Mouse (Mus musculus) forebrain, postnatal 0 days (tissue): ENCODE results near the gene Resp18. TPM values are rescaled to one million over a fixed set of nuclear protein-coding genes. Genes with fewer than 3 reads are reported as not detected.
"Not testable (repeated sequence)": the region's sequence is repeated elsewhere in the genome, so short reads cannot be mapped to it uniquely, and the experiment has no call there.

Experiments used
- ATAC-seq: fragments of 200-750 bp; cut with Nextera tagmentation; 2 replicates; pipeline ENCODE4 v1.8.0; 2017; ENCODE audit warnings: mild to moderate bottlenecking, moderate library complexity
- DNase-seq: peaks from one replicate; pipeline ENCODE4 v3.0.0-alpha.2; 2015
- H3K27ac ChIP-seq: fragments of 300-500 bp; sonication (generic); 2 replicates; pipeline ENCODE4 v1.5.1; 2014; ENCODE audit warnings: low read depth, mild to moderate bottlenecking, antibody characterized with exemption, low read length, moderate library complexity, mixed read lengths
- H3K27me3 ChIP-seq: fragments of 300-500 bp; sonication (generic); 2 replicates; pipeline ENCODE4 v1.6.1; 2014; ENCODE audit warnings: mild to moderate bottlenecking, low read length, mixed read lengths; ENCODE audit not compliant: insufficient read depth
- H3K36me3 ChIP-seq: fragments of 300-500 bp; sonication (generic); 2 replicates; pipeline ENCODE4 v1.6.1; 2014; ENCODE audit warnings: mild to moderate bottlenecking, moderate library complexity; ENCODE audit not compliant: insufficient read depth
- H3K4me1 ChIP-seq: fragments of 300-500 bp; sonication (generic); 2 replicates; pipeline ENCODE4 v1.6.1; 2014; ENCODE audit warnings: antibody characterized with exemption; ENCODE audit not compliant: insufficient read depth
- H3K4me2 ChIP-seq: fragments of 300-500 bp; sonication (generic); 2 replicates; pipeline ENCODE4 v1.6.1; 2014; ENCODE audit warnings: low read depth, mild to moderate bottlenecking, moderate library complexity
- H3K4me3 ChIP-seq: fragments of 300-500 bp; sonication (generic); 2 replicates; pipeline ENCODE4 v1.5.1; 2014; ENCODE audit warnings: low read depth, low read length, mixed read lengths
- H3K9ac ChIP-seq: fragments of 300-500 bp; sonication (generic); 2 replicates; pipeline ENCODE4 v1.6.1; 2014; ENCODE audit warnings: mild to moderate bottlenecking
- H3K9me3 ChIP-seq: fragments of 300-500 bp; sonication (generic); 2 replicates; pipeline ENCODE4 v1.6.1; 2016; ENCODE audit warnings: low read length
- CTCF ChIP-seq: sonication (generic); IDR thresholded peaks from 2 replicates; pipeline ENCODE4 v1.5.1; 2016; ENCODE audit warnings: antibody characterized with exemption, control low read depth, low read depth
- WGBS: fragments of 180-500 bp; shearing (Covaris S2); extraction: QIAGEN DNeasy Blood & Tissue Kit; methylation state at CpG from one replicate; pipeline ENCODE4 v1.1.7; 2014; 5-methylcytosine and 5-hydroxymethylcytosine counted together
- polyA plus RNA-seq: library from polyadenylated mRNA; unstranded; fragments of >200 nt; fragmentation: Nextera tagmentation; extraction: Ambion mirVana; gene quantifications from 2 replicates; pipeline ENCODE4 v1.2.1, GENCODE M21; 2015
- total RNA-seq: library from RNA; depleted of rRNA; stranded (reverse); fragments of >200 nt; gene quantifications from 2 replicates; pipeline ENCODE4 v1.2.3, GENCODE M21; 2014

Resp18 gene
- total and polyA plus RNA-seq, 2 experiments from 2014 or later = 170 to 186 TPM

DNA sequence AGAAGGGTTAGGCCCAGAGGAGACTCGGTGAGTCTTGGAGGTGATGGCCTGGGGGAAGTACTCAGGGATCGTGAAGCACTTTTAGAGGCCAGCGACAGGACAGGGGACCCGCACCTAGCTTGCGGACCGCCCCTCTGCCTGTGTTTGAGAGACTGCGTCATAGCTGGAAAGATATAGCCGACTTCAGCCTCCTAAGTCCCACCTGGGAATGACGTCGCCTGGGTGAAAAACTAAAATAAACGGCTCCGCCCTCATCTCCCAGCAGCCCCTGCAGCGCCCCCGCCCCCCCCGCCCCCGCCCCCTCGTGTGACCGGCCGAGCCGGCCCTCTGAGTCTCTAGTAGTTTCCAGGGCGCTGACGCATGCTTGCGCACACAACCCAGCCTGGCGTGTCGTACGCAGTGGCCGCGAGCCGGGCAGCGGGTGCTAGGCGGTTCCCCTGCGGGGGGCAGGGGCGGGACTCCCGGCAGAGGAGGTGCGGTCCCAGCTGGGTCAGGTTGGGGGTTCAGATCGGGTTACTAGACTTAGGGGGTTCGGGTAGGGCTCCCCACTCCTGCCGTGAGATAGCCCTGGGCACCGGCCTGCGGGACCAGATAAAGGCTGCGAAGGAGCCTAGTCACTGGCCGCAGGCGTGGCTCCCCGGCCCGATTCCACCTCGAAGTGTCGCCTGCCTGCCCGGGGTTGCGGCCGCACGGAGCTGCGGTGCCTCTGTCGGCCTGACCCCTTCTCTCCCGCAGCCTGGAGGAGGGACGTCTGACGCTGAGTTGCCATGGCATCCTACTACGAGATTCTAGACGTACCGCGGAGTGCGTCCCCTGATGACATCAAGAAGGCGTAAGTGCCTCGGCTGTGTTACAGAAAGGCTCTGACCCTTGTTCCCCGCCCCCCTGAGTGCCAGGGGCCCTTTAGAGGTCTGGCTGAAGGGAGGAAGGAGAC, 41.8 kb downstream of the Resp18 start, which contains the start of gene Dnajb2:
Gene Dnajb2, plus strand, starts transcription at position 290 of the 934 bp plus-strand sequence.
- Histone ChIP-seq H3K36me3 (peaks cover 10% of the 10 kb centered on the region; the same call in 1 of the 2 replicates), H3K27ac (peak within 1 kb of the TSS; percentile 85), H3K9ac (peak within 1 kb of the TSS; percentile 80), H3K4me2 (peak within 1 kb of the TSS; percentile 84), H3K4me3 (peak within 1 kb of the TSS; percentile 69), H3K9me3 (no peaks in the 10 kb centered on the region), H3K4me1 (0 out of 2 replicates have a peak, but pooled peaks cover 9% of the 10 kb centered on the region), H3K27me3 (no peaks in the 10 kb centered on the region)
- WGBS = 5% methylated on average over 64 of the region's 64 CpGs
- 0 out of 2 replicates have a peak, but pooled peaks have one; percentile 2 for TF ChIP-seq CTCF
- ATAC-seq (peak; percentile 92), DNase-seq (peak; percentile 83)

DNA sequence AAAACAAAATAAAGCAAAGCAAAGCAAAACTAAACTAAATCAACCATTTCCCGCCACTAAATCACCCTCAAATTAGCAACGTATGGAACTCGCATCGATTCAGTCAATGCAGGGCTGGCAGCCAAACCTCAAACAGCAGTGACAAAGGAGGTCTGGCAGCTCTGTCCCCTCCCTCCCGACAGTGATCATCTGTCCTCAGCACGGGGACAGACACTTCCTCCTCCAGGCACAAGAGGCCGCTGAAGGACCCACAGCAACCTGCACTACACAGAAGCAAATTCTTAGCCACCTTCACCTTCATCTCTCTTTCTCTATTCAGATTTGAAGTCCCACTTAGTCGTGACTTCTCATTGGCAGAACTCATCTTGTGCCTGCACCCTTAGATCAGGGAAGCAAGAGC, 43.6 kb downstream of the Resp18 start:
- H3K4me1 ChIP-seq = 0 out of 2 replicates have a peak, but pooled peaks cover 9% of the 10 kb centered on the region
- H3K27ac ChIP-seq = no peak overlapping the region
- peak; percentile 74 for TF ChIP-seq CTCF
- ATAC-seq (peak; percentile 67), DNase-seq (peak; percentile 78)
- H3K9ac ChIP-seq = no peak overlapping the region
- 0 out of 2 replicates have a peak, but pooled peaks cover 2% of the 10 kb centered on the region for H3K36me3 ChIP-seq
- 2% methylated on average over 8 of the region's 8 CpGs for WGBS
- H3K4me2 ChIP-seq = peak overlapping the region; percentile 6; the same call in 1 of the 2 replicates
- no peaks in the 10 kb centered on the region for H3K9me3 ChIP-seq
- H3K4me3 ChIP-seq = no peak overlapping the region
- no peaks in the 10 kb centered on the region for H3K27me3 ChIP-seq

DNA sequence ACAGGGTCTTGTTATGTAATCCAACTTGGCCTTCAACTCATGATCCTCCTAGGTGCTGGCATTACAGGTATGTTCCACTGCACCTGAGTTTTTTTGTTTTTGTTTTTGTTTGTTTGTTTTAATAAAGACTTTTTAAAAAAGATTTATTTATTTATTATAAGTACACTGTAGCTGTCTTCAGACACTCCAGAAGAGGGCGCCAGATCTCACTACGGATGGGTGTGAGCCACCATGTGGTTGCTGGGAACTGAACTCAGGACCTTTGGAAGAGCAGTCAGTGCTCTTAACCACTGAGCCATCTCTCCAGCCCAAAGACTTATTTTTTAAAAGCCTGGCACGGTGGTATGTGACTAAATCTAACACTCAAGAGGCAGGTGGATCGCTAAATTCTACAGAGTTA, 45.7 kb downstream of the Resp18 start:
- not testable (repeated sequence) for DNase-seq, H3K36me3 ChIP-seq, H3K4me2 ChIP-seq, H3K9me3 ChIP-seq, H3K9ac ChIP-seq, H3K4me1 ChIP-seq, ATAC-seq, H3K4me3 ChIP-seq, H3K27ac ChIP-seq, H3K27me3 ChIP-seq
- WGBS = 68% methylated on average over 4 of the region's 4 CpGs

DNA sequence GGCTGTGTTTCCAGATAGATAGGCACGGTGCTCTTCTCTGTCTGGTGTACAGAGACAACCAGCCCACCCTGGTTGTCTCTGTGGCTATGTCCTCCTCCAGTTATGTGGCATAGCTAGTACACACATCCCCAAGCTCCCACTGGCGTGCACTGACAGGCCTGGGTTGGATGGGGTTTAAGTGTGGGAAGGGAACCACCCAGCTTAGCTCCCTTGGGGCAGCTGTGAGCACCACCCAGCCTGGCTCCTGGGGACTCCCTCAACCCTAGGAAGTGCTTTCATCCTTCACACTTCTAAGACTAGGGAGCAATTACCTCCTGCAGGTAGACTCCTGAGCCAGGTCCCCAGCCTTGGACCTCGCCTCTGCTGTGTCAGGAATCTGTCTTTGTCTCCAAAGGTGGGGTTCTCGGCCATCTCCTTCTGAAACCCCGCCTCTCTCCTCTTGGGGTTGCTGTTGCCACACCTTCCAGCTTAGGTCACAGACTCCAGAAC, 46.5 kb downstream of the Resp18 start, which contains the start of gene A630095N17Rik:
Gene A630095N17Rik, minus strand, starts transcription at position 439 of the 489 bp plus-strand sequence.
- no peaks in the 10 kb centered on the region for H3K27me3 ChIP-seq
- H3K36me3 ChIP-seq = no peaks in the 10 kb centered on the region
- H3K4me1 ChIP-seq = no peaks in the 10 kb centered on the region
- no peaks in the 10 kb centered on the region for H3K9me3 ChIP-seq
- H3K4me3 ChIP-seq = no peak within 1 kb of the TSS
- H3K27ac ChIP-seq = no peak within 1 kb of the TSS
- no peak within 1 kb of the TSS for H3K9ac ChIP-seq
- 74% methylated on average over 5 of the region's 5 CpGs for WGBS
- H3K4me2 ChIP-seq = no peak within 1 kb of the TSS
- DNase-seq (no peak), ATAC-seq (no peak)
- TF ChIP-seq CTCF = no peak

DNA sequence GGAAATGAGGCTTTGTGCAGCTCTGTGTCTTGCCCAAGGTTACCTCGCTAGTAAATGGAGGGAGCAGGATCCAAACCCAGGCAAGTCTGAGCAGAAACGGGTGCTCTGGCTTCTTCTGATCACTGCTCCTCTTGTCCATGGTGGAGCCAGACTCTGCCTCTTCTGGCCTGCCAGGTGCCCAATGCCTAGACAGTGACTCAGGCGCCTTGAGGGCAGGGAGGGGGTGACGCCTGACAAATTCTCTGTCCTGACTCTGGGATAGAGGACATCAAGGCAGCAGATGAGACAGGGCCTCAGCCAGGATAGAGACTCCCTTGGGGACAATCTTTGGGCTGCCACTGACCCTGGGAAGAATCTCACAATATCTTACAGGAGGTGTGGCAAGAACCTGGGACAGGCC, 47.0 kb downstream of the Resp18 start:
- DNase-seq (no peak), ATAC-seq (no peak)
- Histone ChIP-seq H3K36me3 (no peaks in the 10 kb centered on the region), H3K27ac (no peak overlapping the region), H3K4me3 (no peak overlapping the region), H3K9ac (no peak overlapping the region), H3K4me2 (no peak overlapping the region), H3K9me3 (no peaks in the 10 kb centered on the region), H3K27me3 (no peaks in the 10 kb centered on the region), H3K4me1 (no peaks in the 10 kb centered on the region)
- no peak for TF ChIP-seq CTCF
- 80% methylated on average over 4 of the region's 4 CpGs for WGBS

DNA sequence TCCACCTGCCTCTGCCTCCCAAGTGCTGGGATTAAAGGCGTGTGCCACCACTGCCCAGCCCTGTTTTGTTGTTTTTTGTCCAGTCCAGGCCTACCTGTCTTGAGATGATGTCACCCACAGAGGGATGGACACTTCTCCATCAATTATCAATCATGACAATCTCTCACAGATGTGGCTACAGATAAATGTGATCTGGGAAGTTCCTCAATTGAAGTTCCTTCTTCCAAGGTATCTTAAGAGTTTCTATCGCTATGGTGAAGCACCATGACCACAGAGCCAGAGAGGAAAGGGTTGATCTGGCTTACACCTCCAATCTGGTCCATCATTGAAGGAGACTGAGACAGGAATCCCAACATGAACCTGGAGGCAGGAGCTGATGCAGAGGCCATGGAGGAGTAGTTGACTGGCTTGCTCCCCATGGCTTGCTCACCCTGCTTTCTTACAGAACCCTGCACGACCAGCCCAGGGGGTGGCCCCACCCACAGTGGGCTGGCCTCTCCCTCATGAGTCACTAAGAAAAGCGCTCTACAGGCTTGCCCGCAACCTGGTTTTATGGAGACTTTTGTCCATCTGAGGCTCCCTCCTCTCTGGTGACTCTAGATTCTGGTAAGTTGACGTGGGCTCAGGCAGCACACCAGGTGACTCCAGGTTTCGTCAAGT, 47.8 kb downstream of the Resp18 start:
- 84% methylated on average over 7 of the region's 7 CpGs for WGBS
- no peak for TF ChIP-seq CTCF
- Histone ChIP-seq H3K4me2 (no peak overlapping the region), H3K27me3 (no peaks in the 10 kb centered on the region), H3K27ac (no peak overlapping the region), H3K4me1 (no peaks in the 10 kb centered on the region), H3K4me3 (no peak overlapping the region), H3K9ac (no peak overlapping the region), H3K9me3 (no peaks in the 10 kb centered on the region), H3K36me3 (no peaks in the 10 kb centered on the region)
- DNase-seq (no peak), ATAC-seq (no peak)
